Mouse (Mus musculus) CD8-positive naive resting alpha-beta T cell, adult 2 months (primary cell): ENCODE results near the gene Gm11127.
A peak's percentile ranks its signal among the peaks of the same experiment; 100 is the strongest.
"Not testable (repeated sequence)": the region's sequence is repeated elsewhere in the genome, so short reads cannot be mapped to it uniquely, and the experiment has no call there.

ENCODE experiments used
- DNase-seq, 2 experiments: peaks; one replicate each; pipeline ENCODE4 v3.0.0; 2022; ENCODE audit warnings: low read depth in 2 of 2, low spot score in 2 of 2

The Gm11127 gene

DNA sequence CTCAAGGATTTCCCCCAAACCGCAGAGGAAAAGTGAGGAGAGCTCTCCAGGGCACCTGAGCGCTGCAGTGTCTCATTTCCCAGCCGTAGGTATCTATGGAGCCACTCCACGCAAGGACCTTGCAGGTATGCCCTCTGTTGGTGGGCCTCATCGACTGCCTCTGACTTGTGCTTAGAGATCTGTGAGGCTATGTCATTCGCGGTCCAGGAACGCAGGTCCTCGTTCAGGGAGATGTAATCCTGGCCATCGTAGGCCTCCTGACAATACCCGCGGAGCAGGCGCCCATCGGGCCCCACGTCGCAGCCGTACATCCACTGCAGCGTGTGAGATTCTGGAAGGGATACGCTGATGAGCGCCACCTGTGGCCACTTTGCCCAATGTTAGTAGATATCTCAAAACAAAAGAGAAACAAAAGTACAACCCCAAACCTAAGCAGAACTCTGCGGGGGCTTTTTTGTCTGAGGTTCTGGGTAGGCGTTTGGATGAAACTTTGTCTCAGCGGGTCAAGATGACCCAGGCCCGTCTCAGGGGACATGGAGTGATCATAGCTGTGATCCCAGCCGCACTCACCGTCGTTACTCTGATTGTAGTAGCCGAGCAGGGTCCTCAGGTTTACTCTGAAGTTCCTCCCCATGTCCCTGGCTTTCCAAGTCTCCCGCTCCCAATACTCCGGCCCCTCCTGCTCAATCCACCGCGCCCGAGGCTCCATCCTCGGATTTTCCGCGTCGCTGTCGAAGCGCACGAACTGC lies 26.4 kb downstream of the Gm11127 start:
- peak; percentile 48 to 64 for DNase-seq

DNA sequence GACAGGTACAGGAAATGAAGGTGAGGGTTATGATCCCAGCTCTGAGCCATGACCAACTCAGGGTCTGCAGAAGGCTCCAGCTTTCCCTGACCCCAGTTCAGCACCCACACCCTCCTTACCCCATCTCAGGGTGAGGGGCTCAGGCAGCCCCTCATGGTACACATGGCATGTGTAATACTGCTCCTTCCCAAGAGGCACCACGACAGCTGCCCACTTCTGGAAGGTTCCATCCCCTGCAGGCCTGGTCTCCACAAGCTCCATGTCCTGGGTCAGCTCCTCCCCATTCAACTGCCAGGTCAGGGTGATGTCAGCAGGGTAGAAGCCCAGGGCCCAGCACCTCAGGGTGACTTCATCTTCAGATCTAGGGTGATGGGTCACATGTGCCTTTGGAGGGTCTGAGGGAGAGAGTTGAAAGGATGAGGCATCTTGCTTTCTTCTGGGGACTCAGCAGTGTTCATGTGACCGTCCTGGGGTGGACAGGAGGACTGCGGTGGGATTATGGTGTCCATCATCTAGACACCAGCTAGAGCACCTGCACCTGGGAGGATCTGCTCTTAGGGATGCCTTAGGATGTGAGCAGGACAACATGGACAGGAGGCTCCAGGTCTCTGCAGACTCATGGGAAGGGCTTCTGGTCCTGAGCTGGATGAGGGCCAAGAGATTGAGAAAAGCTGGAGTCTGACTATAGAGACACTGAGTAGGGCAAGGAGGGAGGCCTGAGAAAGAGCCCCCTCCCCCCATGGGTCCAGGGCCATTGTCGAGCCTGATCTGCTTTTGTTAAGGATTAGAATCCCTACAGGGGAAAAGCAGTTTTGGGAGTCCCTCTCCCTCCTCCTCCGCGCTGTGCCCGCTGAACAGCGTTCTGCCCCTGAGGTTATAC lies 27.2 kb downstream of the Gm11127 start:
- not testable (repeated sequence) for DNase-seq

DNA sequence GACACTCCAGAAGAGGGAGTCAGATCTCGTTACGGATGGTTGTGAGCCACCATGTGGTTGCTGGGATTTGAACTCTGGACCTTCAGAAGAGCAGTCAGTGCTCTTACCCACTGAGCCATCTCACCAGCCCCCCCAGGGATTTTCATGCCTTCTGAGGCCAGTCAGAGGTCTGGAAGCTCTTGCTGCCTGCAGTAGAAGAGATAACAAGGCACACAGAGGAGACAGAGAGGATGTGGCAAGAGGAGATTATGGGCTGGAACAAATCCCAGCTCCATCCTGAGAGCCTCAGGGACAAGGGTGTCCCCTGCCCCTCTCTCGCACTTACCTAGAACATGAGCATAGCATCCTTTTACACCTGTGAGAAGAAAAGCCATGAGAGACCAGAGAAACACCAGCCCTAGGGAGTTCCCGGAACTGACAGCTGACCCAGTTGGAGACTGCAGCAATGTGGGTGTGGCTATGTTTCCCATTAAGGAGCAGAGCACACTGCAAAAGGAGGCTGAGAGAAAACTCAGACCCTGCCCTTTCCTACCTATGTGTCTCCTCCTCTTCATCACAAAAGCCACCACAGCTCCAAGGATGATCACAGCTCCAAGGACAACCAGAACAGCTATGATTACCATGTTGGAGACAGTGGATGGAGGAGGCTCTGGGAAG lies 28.0 kb downstream of the Gm11127 start:
- not testable (repeated sequence) for DNase-seq

DNA sequence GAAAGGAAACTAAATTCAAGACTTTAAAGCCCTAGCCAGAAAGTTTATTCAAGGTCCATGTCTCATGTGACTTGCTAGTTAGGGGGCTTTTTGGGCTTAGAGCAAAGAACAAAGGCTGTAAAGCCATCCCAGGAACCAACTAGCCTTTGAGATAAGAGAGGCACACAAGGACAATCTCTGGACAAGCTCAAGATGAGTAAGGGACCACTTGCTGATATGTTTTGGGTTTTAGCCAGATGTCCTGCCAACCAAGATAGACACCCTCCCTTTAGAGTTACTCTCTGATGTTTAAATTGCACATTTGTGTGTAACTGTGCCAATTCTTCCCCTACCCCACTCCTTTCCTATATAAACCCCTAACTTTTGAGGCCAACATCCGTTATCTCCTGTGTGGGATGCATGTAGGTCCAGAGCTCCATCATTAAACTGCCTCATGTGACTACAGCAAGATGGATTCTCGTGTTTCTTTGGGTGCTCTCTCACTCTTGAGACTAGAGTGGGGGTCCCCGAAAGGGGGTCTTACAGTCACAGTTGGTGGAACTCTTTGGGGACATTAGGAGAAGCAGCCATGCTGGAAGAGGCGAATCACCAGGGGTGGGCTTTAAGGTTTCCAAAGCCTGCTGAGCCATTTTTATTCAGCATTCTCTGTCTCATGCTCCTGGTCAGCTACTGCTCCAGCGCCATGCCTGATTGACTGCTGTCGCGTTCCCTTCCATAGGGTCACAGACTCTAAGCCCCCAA lies 29.1 kb downstream of the Gm11127 start:
- DNase-seq = no peak

GRCm38 (mm10) chr17:36027663-36028062 lies 30.5 kb downstream of the Gm11127 start:
- DNase-seq = no peak

DNA sequence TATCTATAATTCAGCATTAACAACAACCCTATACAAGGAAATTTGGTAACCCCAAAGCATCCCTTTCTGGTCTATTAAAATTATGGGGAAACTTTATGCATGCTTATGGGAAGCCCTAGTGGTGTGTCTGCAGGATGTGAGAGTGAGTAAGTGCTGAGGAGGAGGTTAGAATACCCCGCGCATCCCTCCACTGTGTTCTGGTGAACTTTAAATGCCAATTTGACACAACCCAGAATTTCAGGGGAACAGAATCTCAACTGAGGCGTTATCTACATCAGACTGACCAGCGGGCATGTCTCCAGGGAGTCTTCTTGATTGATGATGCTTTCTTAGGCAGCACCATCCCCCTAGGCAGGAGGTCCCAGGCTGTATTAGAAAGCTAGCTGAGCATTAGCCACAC lies 32.3 kb downstream of the Gm11127 start:
- no peak for DNase-seq

- no peak for DNase-seq
Observed at GRCm38 (mm10) chr17:36025197-36025596, 33.0 kb downstream of the Gm11127 start.

GRCm38 (mm10) chr17:36023710-36024654 lies 34.2 kb downstream of the Gm11127 start:
- DNase-seq = no peak

DNA sequence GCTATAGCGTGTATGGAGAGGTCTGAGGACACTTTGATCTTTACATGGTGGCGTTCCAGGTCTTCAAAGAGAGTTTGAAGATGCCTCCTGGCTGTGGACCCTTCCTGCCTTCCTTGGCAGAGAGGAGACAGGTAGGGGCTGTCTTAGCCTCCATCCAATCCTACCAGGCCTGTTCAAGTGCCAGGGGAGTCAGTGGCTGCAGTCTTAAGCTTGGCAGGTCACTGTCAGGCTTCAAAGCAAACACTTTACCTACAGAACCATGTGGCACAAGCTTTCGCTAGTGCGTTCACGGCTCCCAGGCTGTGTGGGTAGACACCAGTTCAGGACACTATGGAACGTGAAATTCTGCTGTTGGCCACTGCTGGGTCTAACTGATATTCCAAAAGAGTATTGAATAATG lies 35.2 kb downstream of the Gm11127 start:
- DNase-seq = no peak

DNA sequence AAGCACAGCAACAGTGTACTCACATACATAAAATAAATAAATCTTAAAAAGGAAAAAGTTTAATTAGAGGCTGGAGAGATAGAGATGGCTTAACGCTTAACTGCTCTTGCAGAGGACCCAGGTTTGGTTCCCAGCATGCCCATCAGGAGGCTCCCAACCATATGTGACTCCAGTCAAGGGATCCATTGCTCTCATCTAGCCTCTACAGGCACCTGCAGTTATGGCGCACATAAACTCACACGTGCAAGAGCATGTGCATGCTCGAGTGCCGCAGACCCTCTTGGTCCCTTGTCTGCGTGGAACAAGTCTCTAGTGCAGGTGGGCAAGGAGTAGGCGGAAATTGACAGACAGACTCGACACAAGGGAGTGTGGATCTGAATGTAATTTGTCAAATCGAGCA lies 36.1 kb downstream of the Gm11127 start:
- DNase-seq = no peak

DNA sequence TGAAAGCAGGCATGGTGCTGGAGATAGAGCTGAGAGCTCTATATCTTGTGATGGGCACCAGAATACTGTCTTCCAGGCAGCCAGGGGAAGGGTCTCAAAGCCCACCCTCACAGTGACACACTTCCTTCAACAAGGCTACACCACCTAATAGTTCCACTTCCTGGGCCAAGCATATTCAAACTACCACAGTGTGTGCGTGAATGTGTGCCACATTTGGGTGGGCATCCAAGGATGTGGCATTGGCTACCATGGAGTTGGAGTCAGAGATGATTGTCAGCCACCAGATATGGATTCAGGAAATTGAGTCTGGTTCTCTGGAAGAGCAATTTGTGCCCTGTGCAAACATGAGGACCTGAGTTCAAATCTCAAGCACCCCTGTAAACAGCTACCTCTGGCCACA lies 36.9 kb downstream of the Gm11127 start:
- DNase-seq = no peak

- peak; percentile 59 to 73 for DNase-seq
Observed at GRCm38 (mm10) chr17:36020191-36021073, 37.7 kb downstream of the Gm11127 start, which contains the start of gene H2-T24. Gene H2-T24 (minus strand): TSS chr17:36020560.

DNA sequence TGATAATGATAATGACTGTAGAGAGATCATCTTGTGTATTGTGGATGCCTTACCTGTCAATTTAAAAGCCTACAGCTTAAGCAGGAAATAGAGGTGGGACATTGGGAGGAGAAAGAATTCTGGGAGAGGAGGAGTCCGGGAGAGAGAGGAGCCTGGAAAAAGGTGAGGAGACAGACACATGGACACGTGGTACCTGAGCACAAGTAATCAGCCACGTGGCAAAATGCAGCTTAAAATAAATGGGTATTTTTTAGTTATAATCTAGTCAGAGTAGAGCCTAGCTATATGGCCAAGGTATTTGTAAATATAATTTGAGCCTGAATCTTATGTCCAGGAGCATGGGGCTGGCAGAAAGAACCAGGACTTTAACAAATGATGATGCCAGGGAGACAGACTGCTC lies 38.7 kb downstream of the Gm11127 start:
- DNase-seq = no peak

- DNase-seq = no peak
Observed at GRCm38 (mm10) chr17:36018979-36019378, 39.2 kb downstream of the Gm11127 start.

GRCm38 (mm10) chr17:36017046-36017445 lies 41.1 kb downstream of the Gm11127 start:
- no peak for DNase-seq

- DNase-seq = no peak
Observed at GRCm38 (mm10) chr17:36014977-36015376, 43.2 kb downstream of the Gm11127 start.
